Mouse (Mus musculus): ENCODE measurements at regions not wholly inside any gene's neighbourhood (a gene's known extent, or its start where the extent isn't known, plus 50 kb on each side); places are given as distances from the start of the nearest gene placed in this dataset.

DNA sequence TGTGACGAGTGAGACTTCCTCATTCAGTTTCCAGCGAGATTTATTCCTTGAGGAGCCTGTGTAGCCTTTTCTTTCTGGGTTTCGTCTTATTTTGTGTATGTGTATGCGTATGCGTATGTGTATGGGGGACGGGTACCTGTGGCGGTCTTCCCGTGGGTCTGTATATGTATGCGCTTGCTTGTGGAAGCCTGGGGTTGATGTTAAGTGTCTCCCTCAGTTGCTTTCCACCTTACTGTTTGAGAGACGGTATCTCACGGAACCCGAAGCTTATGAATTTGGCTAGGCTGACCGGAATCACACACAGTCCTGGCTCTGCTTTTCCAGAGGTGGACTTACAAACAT is 87.1 kb downstream of the Ankrd50 start:
- Histone ChIP-seq H3K4me3 (no peak overlapping the region), H3K9ac (no peak overlapping the region), H3K4me2 (peak overlapping the region; percentile 55), H3K4me1 (replicated peaks) (peaks cover 14% of the 10 kb centered on the region), H3K27ac (no peak overlapping the region), H3K27me3 (peaks cover 12% of the 10 kb centered on the region; the same call in 1 of the 2 replicates), H3K36me3 (no peaks in the 10 kb centered on the region), H3K9me3 (no peaks in the 10 kb centered on the region)
- WGBS, result 70% methylated on average over 13 of the region's 13 CpGs
- no peak for ATAC-seq (ENCODE audit: low FRiP score)

GRCm38 (mm10) chr3:38396760-38397614 is 87.7 kb downstream of the Ankrd50 start:
- H3K4me3 ChIP-seq, result peak overlapping the region; percentile 30
- peaks cover 14% of the 10 kb centered on the region for H3K4me1 ChIP-seq (replicated peaks)
- peak overlapping the region; percentile 60 for H3K9ac ChIP-seq
- no peaks in the 10 kb centered on the region for H3K36me3 ChIP-seq
- WGBS, result 2% methylated on average over 20 of the region's 20 CpGs
- 0 out of 2 replicates have a peak overlapping the region, but pooled peaks have one; percentile 19 for H3K27ac ChIP-seq
- H3K4me2 ChIP-seq, result peak overlapping the region; percentile 55
- no peaks in the 10 kb centered on the region for H3K9me3 ChIP-seq
- peaks cover 12% of the 10 kb centered on the region; the same call in 1 of the 2 replicates for H3K27me3 ChIP-seq
- peak; percentile 73 for ATAC-seq (ENCODE audit: low FRiP score)

DNA sequence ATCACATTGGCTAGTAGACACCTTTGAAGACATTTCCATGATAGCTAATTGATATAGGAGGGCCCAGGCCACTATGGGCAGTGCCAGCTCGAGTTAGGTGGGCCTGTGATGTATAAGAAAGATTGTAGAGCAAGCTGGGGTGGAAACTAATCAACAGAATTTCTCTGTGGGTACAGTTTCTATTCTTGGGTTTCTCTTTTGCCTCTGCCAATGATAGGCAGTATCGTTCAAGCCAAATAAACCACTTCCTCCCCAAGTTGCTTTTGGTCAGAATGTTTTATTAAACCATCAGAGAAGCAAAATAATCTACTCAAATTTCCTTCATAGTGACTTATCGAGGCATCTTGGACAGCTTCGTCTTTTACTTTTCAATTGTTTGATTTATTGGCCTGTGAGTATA is 90.3 kb downstream of the Ankrd50 start:
- Histone ChIP-seq H3K4me3 (no peak overlapping the region), H3K4me2 (no peak overlapping the region), H3K27ac (no peak overlapping the region), H3K27me3 (peaks cover 12% of the 10 kb centered on the region; the same call in 1 of the 2 replicates), H3K4me1 (replicated peaks) (peaks cover 21% of the 10 kb centered on the region), H3K36me3 (no peaks in the 10 kb centered on the region), H3K9me3 (no peaks in the 10 kb centered on the region), H3K9ac (no peak overlapping the region)
- ATAC-seq (ENCODE audit: low FRiP score), result no peak
- WGBS, result 81% methylated on average over 4 of the region's 4 CpGs

- Histone ChIP-seq H3K27ac (no peak overlapping the region), H3K36me3 (no peaks in the 10 kb centered on the region), H3K9ac (no peak overlapping the region), H3K4me3 (no peak overlapping the region), H3K27me3 (peaks cover 6% of the 10 kb centered on the region; the same call in 1 of the 2 replicates), H3K9me3 (0 out of 2 replicates have a peak, but pooled peaks cover 5% of the 10 kb centered on the region), H3K4me1 (replicated peaks) (peaks cover 12% of the 10 kb centered on the region), H3K4me2 (no peak overlapping the region)
- no peak for ATAC-seq (ENCODE audit: low FRiP score)
- 38% methylated on average over 2 of the region's 2 CpGs for WGBS
Observed at GRCm38 (mm10) chr3:38389647-38390046, 95.0 kb downstream of the Ankrd50 start.

DNA sequence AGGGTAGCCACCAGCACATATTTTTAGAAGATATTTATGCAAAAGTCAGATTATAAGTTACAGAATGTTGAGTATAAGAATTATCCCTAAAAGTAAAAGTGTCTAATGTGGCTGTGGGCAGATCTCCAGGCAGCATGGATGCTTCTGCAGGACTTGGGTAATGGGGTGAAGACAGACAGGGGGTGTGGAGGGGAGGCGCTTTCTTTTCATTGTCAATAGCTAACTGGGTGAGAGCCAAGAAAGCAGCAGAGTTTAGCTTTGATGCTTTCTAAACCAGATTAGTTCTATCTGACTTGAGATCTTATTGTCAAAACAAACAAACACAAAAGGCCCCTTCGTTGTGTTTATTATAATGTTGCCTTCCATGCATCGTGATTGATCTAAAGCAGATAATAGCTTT is 95.7 kb downstream of the Ankrd50 start:
- Histone ChIP-seq H3K9ac (no peak overlapping the region), H3K36me3 (no peaks in the 10 kb centered on the region), H3K4me3 (no peak overlapping the region), H3K27ac (no peak overlapping the region), H3K27me3 (peaks cover 2% of the 10 kb centered on the region; the same call in 1 of the 2 replicates), H3K4me2 (no peak overlapping the region), H3K4me1 (replicated peaks) (peaks cover 12% of the 10 kb centered on the region), H3K9me3 (0 out of 2 replicates have a peak, but pooled peaks cover 5% of the 10 kb centered on the region)
- no peak for ATAC-seq (ENCODE audit: low FRiP score)
- 6% methylated on average over 3 of the region's 3 CpGs for WGBS

- H3K27me3 ChIP-seq, result no peaks in the 10 kb centered on the region
- WGBS, result 71% methylated on average over 3 of the region's 3 CpGs
- H3K4me3 ChIP-seq, result no peak overlapping the region
- H3K27ac ChIP-seq, result no peak overlapping the region
- H3K9me3 ChIP-seq, result 0 out of 2 replicates have a peak, but pooled peaks cover 5% of the 10 kb centered on the region
- H3K36me3 ChIP-seq, result no peaks in the 10 kb centered on the region
- H3K4me1 ChIP-seq (replicated peaks), result no peaks in the 10 kb centered on the region
- no peak for ATAC-seq (ENCODE audit: low FRiP score)
- H3K4me2 ChIP-seq, result no peak overlapping the region
- H3K9ac ChIP-seq, result no peak overlapping the region
Observed at GRCm38 (mm10) chr3:38382743-38383142, 101.9 kb downstream of the Ankrd50 start.

DNA sequence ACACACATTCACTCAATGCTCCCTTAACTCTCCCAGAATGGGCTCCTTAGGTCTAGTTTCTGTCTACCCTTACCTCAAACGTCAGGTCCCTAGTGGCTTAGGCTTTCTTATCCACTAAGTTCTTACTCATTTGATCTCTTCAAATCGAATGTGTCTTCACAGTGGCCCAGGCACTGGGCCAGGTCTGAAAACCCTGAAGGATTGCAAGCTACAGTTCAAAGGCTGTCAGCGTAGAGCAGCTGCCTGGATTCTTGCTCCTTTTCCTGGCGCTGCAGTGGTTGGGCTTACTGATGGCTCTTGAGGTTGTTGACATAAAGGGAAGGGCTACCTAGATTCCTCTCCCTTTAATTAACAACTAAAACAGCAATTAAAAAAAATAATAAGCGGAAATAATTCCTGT is 103.0 kb downstream of the Ankrd50 start:
- no peak overlapping the region for H3K4me2 ChIP-seq
- H3K9me3 ChIP-seq, result 0 out of 2 replicates have a peak, but pooled peaks cover 5% of the 10 kb centered on the region
- ATAC-seq (ENCODE audit: low FRiP score), result no peak
- no peaks in the 10 kb centered on the region for H3K36me3 ChIP-seq
- no peak overlapping the region for H3K27ac ChIP-seq
- no peaks in the 10 kb centered on the region for H3K4me1 ChIP-seq (replicated peaks)
- H3K9ac ChIP-seq, result no peak overlapping the region
- H3K4me3 ChIP-seq, result no peak overlapping the region
- H3K27me3 ChIP-seq, result no peaks in the 10 kb centered on the region
- WGBS, result 74% methylated on average over 5 of the region's 5 CpGs

DNA sequence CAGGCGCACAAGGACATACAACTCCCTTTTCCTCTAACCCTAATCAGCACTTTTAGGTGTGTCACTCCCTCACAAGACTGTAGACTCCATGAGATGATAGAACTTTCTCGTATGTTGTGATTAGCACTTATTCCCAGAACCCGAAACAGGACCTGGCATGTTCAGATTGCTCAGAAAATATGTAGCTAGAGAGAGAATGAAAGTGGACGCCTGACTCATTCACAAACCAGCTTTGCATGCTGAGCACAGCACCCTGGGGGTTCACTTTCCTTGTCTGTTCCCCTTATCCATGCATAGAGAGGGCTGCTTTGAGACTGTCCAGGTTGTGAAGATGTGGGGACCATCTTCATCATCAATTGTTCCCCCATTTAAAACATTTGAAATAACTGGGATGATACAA is 111.0 kb downstream of the Ankrd50 start:
- Histone ChIP-seq H3K36me3 (no peaks in the 10 kb centered on the region), H3K9me3 (no peaks in the 10 kb centered on the region), H3K27me3 (no peaks in the 10 kb centered on the region), H3K4me2 (no peak overlapping the region), H3K4me3 (no peak overlapping the region), H3K9ac (no peak overlapping the region), H3K27ac (no peak overlapping the region), H3K4me1 (replicated peaks) (no peaks in the 10 kb centered on the region)
- ATAC-seq (ENCODE audit: low FRiP score), result no peak
- WGBS, result 81% methylated on average over 4 of the region's 4 CpGs

GRCm38 (mm10) chr3:38371702-38372101 is 112.9 kb downstream of the Ankrd50 start:
- H3K27me3 ChIP-seq, result no peaks in the 10 kb centered on the region
- H3K4me1 ChIP-seq (replicated peaks), result no peaks in the 10 kb centered on the region
- H3K36me3 ChIP-seq, result no peaks in the 10 kb centered on the region
- H3K4me3 ChIP-seq, result no peak overlapping the region
- H3K4me2 ChIP-seq, result no peak overlapping the region
- H3K9me3 ChIP-seq, result no peaks in the 10 kb centered on the region
- no peak overlapping the region for H3K27ac ChIP-seq
- ATAC-seq (ENCODE audit: low FRiP score), result no peak
- no peak overlapping the region for H3K9ac ChIP-seq
- WGBS, result 48% methylated on average over 2 of the region's 2 CpGs

DNA sequence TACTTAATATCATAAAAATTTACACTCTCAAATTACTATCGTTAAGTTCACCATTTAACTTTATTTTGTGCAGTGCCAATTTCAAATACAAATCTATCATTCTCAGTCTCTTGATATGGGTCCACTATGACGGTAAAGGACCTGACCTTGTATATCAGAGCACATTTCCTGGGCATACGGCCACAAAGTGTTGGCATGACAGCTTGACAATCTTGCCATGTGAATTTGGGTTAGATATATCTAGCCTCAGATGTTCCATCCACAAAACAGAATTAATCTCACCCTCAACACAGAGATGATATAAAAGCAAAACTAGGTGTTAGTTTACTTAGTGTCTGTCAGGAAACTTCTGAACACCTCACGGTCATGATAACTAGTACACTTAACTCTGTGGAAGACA is 120.8 kb downstream of the Ankrd50 start:
- ATAC-seq (ENCODE audit: low FRiP score), result no peak
- Histone ChIP-seq H3K4me3 (no peak overlapping the region), H3K27me3 (no peaks in the 10 kb centered on the region), H3K4me2 (no peak overlapping the region), H3K4me1 (replicated peaks) (peaks cover 8% of the 10 kb centered on the region), H3K27ac (no peak overlapping the region), H3K36me3 (no peaks in the 10 kb centered on the region), H3K9ac (no peak overlapping the region), H3K9me3 (no peaks in the 10 kb centered on the region)
- 92% methylated on average over 4 of the region's 4 CpGs for WGBS

GRCm38 (mm10) chr3:38361411-38361810 is 123.2 kb downstream of the Ankrd50 start:
- Histone ChIP-seq H3K36me3 (no peaks in the 10 kb centered on the region), H3K9me3 (no peaks in the 10 kb centered on the region), H3K4me3 (no peak overlapping the region), H3K27ac (no peak overlapping the region), H3K4me2 (no peak overlapping the region), H3K27me3 (no peaks in the 10 kb centered on the region), H3K4me1 (replicated peaks) (peaks cover 15% of the 10 kb centered on the region), H3K9ac (no peak overlapping the region)
- no peak for ATAC-seq (ENCODE audit: low FRiP score)
- 88% methylated on average over 4 of the region's 4 CpGs for WGBS

- Histone ChIP-seq H3K27me3 (no peaks in the 10 kb centered on the region), H3K4me1 (replicated peaks) (peaks cover 15% of the 10 kb centered on the region), H3K4me3 (no peak overlapping the region), H3K27ac (no peak overlapping the region), H3K9ac (no peak overlapping the region), H3K9me3 (no peaks in the 10 kb centered on the region), H3K4me2 (no peak overlapping the region), H3K36me3 (no peaks in the 10 kb centered on the region)
- WGBS, result 61% methylated on average over 5 of the region's 5 CpGs
- no peak for ATAC-seq (ENCODE audit: low FRiP score)
Observed at GRCm38 (mm10) chr3:38360974-38361373, 123.7 kb downstream of the Ankrd50 start.

- Histone ChIP-seq H3K4me2 (no peak overlapping the region), H3K9ac (no peak overlapping the region), H3K27me3 (no peaks in the 10 kb centered on the region), H3K9me3 (no peaks in the 10 kb centered on the region), H3K4me1 (replicated peaks) (peaks cover 15% of the 10 kb centered on the region), H3K27ac (peak overlapping the region; percentile 1; the same call in 1 of the 2 replicates), H3K36me3 (no peaks in the 10 kb centered on the region), H3K4me3 (no peak overlapping the region)
- ATAC-seq (ENCODE audit: low FRiP score), result no peak
- 23% methylated on average over 3 of the region's 3 CpGs for WGBS
Observed at GRCm38 (mm10) chr3:38360421-38360921, 124.2 kb downstream of the Ankrd50 start.

Data from hindbrain, embryonic 13.5 days (tissue).